Mouse (Mus musculus): Measurements from ENCODE around the gene Eif2ak4. TPM values are rescaled to one million over a fixed set of nuclear protein-coding genes. Genes with fewer than 3 reads are reported as not detected.

The Eif2ak4 gene
- total RNA-seq (2023; ENCODE audit: inconsistent age): 43.3 to 49.8 TPM (median 45.9 TPM) in 4 replicates

GRCm38 (mm10) chr2:118388341-118389335 is at the start of gene Eif2ak4:
Gene Eif2ak4, plus strand, starts transcription at chr2:118388618.

DNA sequence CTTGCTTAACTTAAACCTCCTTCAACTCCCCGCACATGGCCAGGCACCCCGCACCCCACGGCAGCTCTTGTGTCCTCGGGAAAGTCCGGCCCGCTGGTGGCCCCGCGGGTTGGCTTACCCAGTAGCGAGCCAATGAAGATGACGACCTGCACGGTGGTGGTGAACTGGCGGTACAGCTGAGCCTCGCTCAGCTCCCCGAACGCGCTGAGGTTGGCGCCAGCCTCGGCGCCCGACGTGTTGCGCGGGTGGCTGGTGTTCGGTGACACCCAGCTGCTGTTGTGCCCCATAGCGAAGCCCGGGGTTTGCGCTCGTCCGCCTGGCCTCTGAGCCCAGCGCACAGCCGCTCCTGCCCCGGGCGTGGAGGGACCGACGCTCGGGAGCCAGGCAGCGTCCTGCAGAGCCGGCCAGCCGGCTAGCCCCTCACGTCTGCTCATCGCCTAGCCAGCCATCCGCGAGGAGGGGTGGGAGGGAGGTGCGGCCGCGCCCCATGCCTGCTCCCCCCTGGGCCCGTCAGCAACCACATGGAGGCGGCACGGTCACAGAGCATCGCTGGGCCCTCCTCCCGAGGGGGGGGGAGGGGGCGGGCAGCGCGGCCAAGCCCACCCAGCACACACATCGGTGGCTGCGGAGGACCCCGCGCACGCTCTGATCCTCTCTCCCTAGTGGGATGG is 15.4 kb upstream of the Eif2ak4 start, which contains the start of gene Gpr176:
Gene Gpr176, minus strand, starts transcription at position 519 of the 671 bp plus-strand sequence.

DNA sequence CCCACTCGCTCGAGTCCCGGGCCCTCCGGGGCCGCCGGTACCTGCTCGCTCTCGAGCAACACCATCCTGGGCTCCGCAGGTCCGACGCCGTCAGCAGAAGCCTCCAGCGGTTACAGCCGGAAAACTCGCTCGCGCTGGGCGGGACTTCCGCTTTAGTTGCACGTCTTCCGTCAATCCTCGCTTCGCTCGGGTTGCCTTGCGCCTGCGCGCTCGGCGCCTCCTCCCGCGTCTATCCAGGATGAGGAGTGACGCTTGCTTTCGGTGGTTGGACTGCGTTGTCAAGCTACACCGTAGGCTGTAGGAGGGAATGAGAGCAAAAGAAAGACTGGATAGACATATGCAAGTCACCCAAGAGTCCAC is 91.1 kb downstream of the Eif2ak4 start, which contains the start of gene Srp14:
Gene Srp14, minus strand, starts transcription at position 162 of the 360 bp plus-strand sequence.

Other genes starting within 250 kb of the Eif2ak4 start
- 1.9 to 4.2 TPM (median 2.3 TPM) in 4 replicates for gene Fsip1, start 131.7 kb upstream of the Eif2ak4 start, total RNA-seq (2023; ENCODE audit: inconsistent age)
- gene Gpr176, start 15.2 kb upstream of the Eif2ak4 start, total RNA-seq (2023; ENCODE audit: inconsistent age): 0.19 to 0.32 TPM (median 0.30 TPM) in 3 of 4 replicates, not detected in the other
- 109 to 132 TPM (median 128 TPM) in 4 replicates for gene Srp14, start 91.1 kb downstream of the Eif2ak4 start, total RNA-seq (2023; ENCODE audit: inconsistent age)
- 65.6 to 85.1 TPM (median 77.5 TPM) in 4 replicates for gene Bmf, start 161.1 kb downstream of the Eif2ak4 start, total RNA-seq (2023; ENCODE audit: inconsistent age)
- gene Bub1b, start 209.6 kb downstream of the Eif2ak4 start, total RNA-seq (2023; ENCODE audit: inconsistent age): 4.4 to 6.9 TPM (median 6.5 TPM) in 4 replicates

Measured in B cell, adult (primary cell).